Mouse (Mus musculus) testis, adult 2 months (tissue): ENCODE measurements around the gene Jag2. TPM values are rescaled to one million over a fixed set of nuclear protein-coding genes. Genes with fewer than 3 reads are reported as not detected.

Source experiments
- H3K27ac ChIP-seq: fragments of 200-500 bp; 2 replicates; pipeline ENCODE4 v1.5.1; 2012; ENCODE audit warnings: low read depth, low read length; ENCODE audit not compliant: control insufficient read depth, insufficient read depth
- H3K27me3 ChIP-seq: fragments of 200-500 bp; 2 replicates; pipeline ENCODE4 v1.6.1; 2012; ENCODE audit warnings: mild to moderate bottlenecking, low read length, moderate library complexity; ENCODE audit not compliant: control insufficient read depth, insufficient read depth
- H3K36me3 ChIP-seq: fragments of 200-500 bp; 2 replicates; pipeline ENCODE4 v1.6.1; 2012; ENCODE audit warnings: mild to moderate bottlenecking, low read length; ENCODE audit not compliant: control insufficient read depth, insufficient read depth
- H3K4me1 ChIP-seq: fragments of 200-500 bp; 2 replicates; pipeline ENCODE4 v1.6.1; 2012; ENCODE audit warnings: low read length; ENCODE audit not compliant: control insufficient read depth, insufficient read depth
- H3K4me3 ChIP-seq: fragments of 200-500 bp; 2 replicates; pipeline ENCODE4 v1.5.1; 2012; ENCODE audit warnings: low read depth, mild to moderate bottlenecking, low read length, moderate library complexity, mixed read lengths; ENCODE audit not compliant: control insufficient read depth
- CTCF ChIP-seq: fragments of 200-500 bp; IDR thresholded peaks from 2 replicates; pipeline ENCODE4 v1.5.1; 2012; ENCODE audit warnings: low read depth, mild to moderate bottlenecking, inconsistent platforms, low read length, moderate library complexity; ENCODE audit not compliant: control insufficient read depth, insufficient read depth, insufficient replicate concordance
- POLR2A ChIP-seq: fragments of 200-500 bp; IDR thresholded peaks from 2 replicates; pipeline ENCODE4 v1.6.1; 2012; ENCODE audit warnings: low read depth, mild to moderate bottlenecking, inconsistent platforms, low read length, moderate library complexity; ENCODE audit not compliant: control insufficient read depth
- polyA plus RNA-seq: library from polyadenylated mRNA; depleted of rRNA; stranded (reverse); fragments of >200 nt; gene quantifications from 2 replicates; pipeline ENCODE4 v1.2.3, GENCODE M21; 2012; rRNA removed

The Jag2 gene
- polyA plus RNA-seq, 1 experiment = 10.9 TPM

DNA sequence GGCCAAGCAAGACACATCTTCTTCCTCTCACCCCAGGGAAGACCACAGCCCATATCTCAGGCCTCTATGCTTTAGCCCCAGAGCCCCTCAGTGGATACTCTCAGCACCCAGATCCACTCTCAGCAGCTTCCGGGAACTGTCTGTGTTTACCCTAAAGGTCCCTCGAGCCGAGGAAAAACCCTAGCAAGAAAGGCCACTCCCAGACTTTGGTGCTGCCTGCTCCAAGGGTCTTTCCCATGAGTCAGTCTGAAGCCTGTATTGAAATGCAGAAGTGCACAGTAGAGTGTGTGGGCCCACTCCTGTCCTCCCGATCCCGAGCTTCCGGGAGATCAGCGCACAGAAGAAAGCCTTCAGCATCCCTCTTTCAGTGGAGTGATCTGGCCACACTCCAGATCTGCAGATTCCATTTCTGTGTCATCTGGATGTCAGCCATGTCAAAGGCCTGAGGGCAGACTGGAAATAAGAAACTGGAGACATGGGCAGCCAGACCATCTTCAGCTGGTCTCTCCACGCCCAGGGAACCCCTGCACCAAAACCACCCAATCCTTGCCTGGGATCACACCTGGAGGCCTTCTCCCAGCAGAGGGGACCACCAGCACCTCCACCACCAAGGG, 63.0 kb downstream of the Jag2 start:
- TF ChIP-seq POLR2A = no peak
- no peak for TF ChIP-seq CTCF
- no peaks in the 10 kb centered on the region for H3K27me3 ChIP-seq
- H3K4me1 ChIP-seq = peaks cover 6% of the 10 kb centered on the region; the same call in 1 of the 2 replicates
- H3K4me3 ChIP-seq = no peak overlapping the region
- H3K27ac ChIP-seq = no peak overlapping the region
- no peaks in the 10 kb centered on the region for H3K36me3 ChIP-seq

GRCm38 (mm10) chr12:112864804-112865203, 64.8 kb downstream of the Jag2 start:
- Histone ChIP-seq H3K4me3 (no peak overlapping the region), H3K27me3 (no peaks in the 10 kb centered on the region), H3K36me3 (no peaks in the 10 kb centered on the region), H3K4me1 (no peaks in the 10 kb centered on the region), H3K27ac (no peak overlapping the region)
- TF ChIP-seq POLR2A (no peak), CTCF (no peak)

DNA sequence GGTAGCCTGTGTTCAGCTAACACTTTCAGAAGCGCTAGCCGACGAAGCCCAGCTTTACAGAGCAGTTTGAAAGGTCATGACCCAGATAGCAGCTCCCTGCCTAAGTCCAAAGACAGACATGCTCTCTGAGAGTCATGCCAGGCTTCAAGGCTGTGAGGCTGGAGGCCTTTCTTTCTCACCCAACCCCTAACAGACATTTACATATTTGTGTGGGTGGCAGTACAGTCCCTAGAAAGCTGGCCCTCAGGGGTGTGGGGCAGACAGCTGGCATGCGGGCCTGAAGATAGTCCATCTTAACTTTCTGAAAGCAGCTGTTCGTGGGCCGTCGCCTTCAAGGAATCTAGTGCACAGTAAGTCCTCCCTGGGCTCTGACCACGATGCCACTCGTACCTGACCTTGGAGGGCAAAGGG, 67.7 kb downstream of the Jag2 start:
- no peaks in the 10 kb centered on the region for H3K27me3 ChIP-seq
- H3K4me1 ChIP-seq = no peaks in the 10 kb centered on the region
- TF ChIP-seq CTCF (no peak), POLR2A (no peak)
- no peaks in the 10 kb centered on the region for H3K36me3 ChIP-seq
- H3K4me3 ChIP-seq = no peak overlapping the region
- H3K27ac ChIP-seq = no peak overlapping the region

DNA sequence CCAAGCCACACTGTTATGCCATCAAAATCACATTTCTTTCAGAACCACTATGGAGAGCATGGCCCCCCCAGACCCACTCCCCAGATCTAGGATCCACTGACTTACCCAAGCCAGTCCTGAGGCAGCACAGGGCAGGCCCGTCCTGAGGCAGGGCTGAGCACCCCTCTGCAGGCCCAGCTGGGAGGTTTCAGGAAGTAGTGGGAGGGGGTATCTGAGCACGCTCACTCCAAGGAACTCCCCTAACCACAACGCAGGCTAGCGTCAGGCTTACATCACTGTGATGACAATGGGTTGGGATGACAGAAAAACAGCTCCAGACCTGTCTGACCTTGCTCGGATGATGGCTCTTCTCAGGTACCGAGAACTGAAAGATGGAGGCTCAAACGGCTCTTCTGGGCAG, 68.8 kb downstream of the Jag2 start:
- Histone ChIP-seq H3K4me3 (no peak overlapping the region), H3K27me3 (no peaks in the 10 kb centered on the region), H3K4me1 (no peaks in the 10 kb centered on the region), H3K36me3 (no peaks in the 10 kb centered on the region), H3K27ac (no peak overlapping the region)
- TF ChIP-seq CTCF (no peak), POLR2A (no peak)

GRCm38 (mm10) chr12:112859930-112860329, 69.6 kb downstream of the Jag2 start:
- TF ChIP-seq CTCF = no peak
- Histone ChIP-seq H3K27me3 (no peaks in the 10 kb centered on the region), H3K4me1 (no peaks in the 10 kb centered on the region), H3K27ac (no peak overlapping the region), H3K36me3 (no peaks in the 10 kb centered on the region), H3K4me3 (no peak overlapping the region)

- Histone ChIP-seq H3K27me3 (no peaks in the 10 kb centered on the region), H3K36me3 (no peaks in the 10 kb centered on the region), H3K4me1 (no peaks in the 10 kb centered on the region), H3K27ac (no peak overlapping the region), H3K4me3 (no peak overlapping the region)
- TF ChIP-seq POLR2A (no peak), CTCF (no peak)
These were observed 70.8 kb downstream of the Jag2 start for GRCm38 (mm10) chr12:112858581-112859336.

Other genes starting within 250 kb of the Jag2 start
- gene Cep170b, start 209.3 kb downstream of the Jag2 start, polyA plus RNA-seq = 27.4 and 28.8 TPM in 2 replicates
- gene Pld4, start 169.1 kb downstream of the Jag2 start, polyA plus RNA-seq = 4.0 TPM in 2 replicates
- 1.2 TPM in 2 replicates for gene Ahnak2, start 127.1 kb downstream of the Jag2 start, polyA plus RNA-seq
- gene Clba1, start 120.8 kb downstream of the Jag2 start, polyA plus RNA-seq = 77.8 and 87.0 TPM in 2 replicates
- 23.7 and 23.9 TPM in 2 replicates for gene Cdca4, start 100.4 kb downstream of the Jag2 start, polyA plus RNA-seq
- 1.7 and 1.9 TPM in 2 replicates for gene Gpr132, start 61.5 kb downstream of the Jag2 start, polyA plus RNA-seq
- 14.8 and 15.6 TPM in 2 replicates for gene Nudt14, start 12.3 kb upstream of the Jag2 start, polyA plus RNA-seq
- gene Btbd6, start 46.7 kb upstream of the Jag2 start, polyA plus RNA-seq = 5.5 and 7.5 TPM in 2 replicates
- 67.1 and 67.8 TPM in 2 replicates for gene Brf1, start 70.9 kb upstream of the Jag2 start, polyA plus RNA-seq
- gene Pacs2, start 84.7 kb upstream of the Jag2 start, polyA plus RNA-seq = 216 and 228 TPM in 2 replicates
- gene Tex22, start 144.7 kb upstream of the Jag2 start, polyA plus RNA-seq = 451 and 544 TPM in 2 replicates
- gene Mta1, start 168.5 kb upstream of the Jag2 start, polyA plus RNA-seq = 57.9 and 63.9 TPM in 2 replicates
- 178 and 179 TPM in 2 replicates for gene Crip2, start 210.5 kb upstream of the Jag2 start, polyA plus RNA-seq
- gene Crip1, start 216.5 kb upstream of the Jag2 start, polyA plus RNA-seq = 30.4 and 106 TPM in 2 replicates
- gene Tedc1, start 226.6 kb upstream of the Jag2 start, polyA plus RNA-seq = 46.9 and 48.0 TPM in 2 replicates